Mouse (Mus musculus) G1E (cell line): ENCODE data around the gene Osbpl11. TPM values are rescaled to one million over a fixed set of nuclear protein-coding genes. Genes with fewer than 3 reads are reported as not detected.

ENCODE experiments used
- ATAC-seq: 2 replicates; pipeline ENCODE4 v1.8.0; 2016; ENCODE audit warnings: mild to moderate bottlenecking; ENCODE audit not compliant: insufficient number of reproducible peaks, poor library complexity, low FRiP score, severe bottlenecking; ENCODE audit errors: extremely low read depth
- DNase-seq: peaks from one replicate; pipeline ENCODE4 v3.0.0; 2012; ENCODE audit warnings: low spot score
- H3K27me3 ChIP-seq: 2 replicates; pipeline ENCODE4 v1.6.1; 2012; ENCODE audit warnings: mild to moderate bottlenecking, low read length, inconsistent platforms; ENCODE audit not compliant: insufficient read depth
- H3K36me3 ChIP-seq: replicated peaks from 2 replicates; pipeline ENCODE3; 2012; ENCODE audit warnings: mild to moderate bottlenecking, inconsistent platforms
- H3K4me1 ChIP-seq: 2 replicates; pipeline ENCODE4 v1.6.1; 2012; ENCODE audit warnings: low read depth, low read length, inconsistent platforms, mixed read lengths; ENCODE audit not compliant: insufficient read depth
- H3K4me3 ChIP-seq: 2 replicates; pipeline ENCODE4 v1.5.1; 2012; ENCODE audit warnings: low read depth, mild to moderate bottlenecking, inconsistent platforms, low read length, moderate library complexity, mixed read lengths
- H3K9me3 ChIP-seq: replicated peaks from 2 replicates; pipeline ENCODE4 v1.6.1; 2012; ENCODE audit warnings: inconsistent platforms
- CTCF ChIP-seq: IDR thresholded peaks from 2 replicates; pipeline ENCODE4 v1.5.1; 2012; ENCODE audit warnings: low read depth, low read length, inconsistent platforms, mixed read lengths
- GATA1 ChIP-seq: IDR thresholded peaks from 2 replicates; pipeline ENCODE4 v1.6.1; 2012; ENCODE audit warnings: borderline replicate concordance, low read length, inconsistent platforms, mixed read lengths
- GATA2 ChIP-seq: IDR thresholded peaks from 2 replicates; pipeline ENCODE4 v1.6.1; 2012; ENCODE audit warnings: low read depth, low read length, inconsistent platforms, borderline replicate concordance
- POLR2AphosphoS5 ChIP-seq: IDR thresholded peaks from 2 replicates; pipeline ENCODE4 v1.6.1; 2012; ENCODE audit warnings: low read depth, low read length, inconsistent platforms; ENCODE audit not compliant: insufficient replicate concordance
- TAL1 ChIP-seq: conservative IDR thresholded peaks from 2 replicates; pipeline ENCODE4 v1.6.1; 2012; ENCODE audit warnings: low read depth, low read length, inconsistent platforms, mixed read lengths
- polyA plus RNA-seq: library from polyadenylated mRNA; stranded (reverse); fragments of >175 nt; gene quantifications from 2 replicates; pipeline ENCODE4 v1.2.3, GENCODE M21; 2012
- total RNA-seq, 2 experiments: library from RNA; stranded (forward) in 1 of 2; stranded (reverse) in 1 of 2; fragments of 200-1000 nt in 1 of 2; fragments of >200 nt in 1 of 2; fragmentation: Nextera tagmentation in 1 of 2; gene quantifications; 2 replicates each; pipeline ENCODE4 v1.2.3; 2014 to 2017

Gene Osbpl11
- total and polyA plus RNA-seq, 3 experiments = 3.1 to 18.4 (median 11.7) TPM

- Histone ChIP-seq H3K36me3 (peaks cover 87% of the 10 kb centered on the region), H3K4me3 (no peak overlapping the region), H3K4me1 (peaks cover 7% of the 10 kb centered on the region; the same call in 1 of the 2 replicates), H3K9me3 (peaks cover 7% of the 10 kb centered on the region), H3K27me3 (no peaks in the 10 kb centered on the region)
- no peak for ATAC-seq
- no peak for DNase-seq
- no peak for TF ChIP-seq POLR2AphosphoS5
- no peak for TF ChIP-seq GATA2
- TF ChIP-seq GATA1 = no peak
- TF ChIP-seq CTCF = no peak
- TF ChIP-seq TAL1 = no peak
Observed at GRCm38 (mm10) chr16:33289981-33290380, 105.1 kb downstream of the Osbpl11 start.

GRCm38 (mm10) chr16:33292241-33292640, 107.4 kb downstream of the Osbpl11 start:
- TF ChIP-seq GATA2 = no peak
- TF ChIP-seq CTCF = no peak
- TF ChIP-seq TAL1 = no peak
- no peak for TF ChIP-seq POLR2AphosphoS5
- no peak for TF ChIP-seq GATA1
- no peak for ATAC-seq
- no peak overlapping the region for H3K4me3 ChIP-seq
- no peak for DNase-seq
- peaks cover 83% of the 10 kb centered on the region for H3K36me3 ChIP-seq
- H3K4me1 ChIP-seq = peaks cover 11% of the 10 kb centered on the region
- no peaks in the 10 kb centered on the region for H3K27me3 ChIP-seq
- peaks cover 7% of the 10 kb centered on the region for H3K9me3 ChIP-seq

Other genes starting within 250 kb of the Osbpl11 start
- gene Iqcg, start 128.9 kb upstream of the Osbpl11 start, total RNA-seq (2014; fragmentation: Nextera tagmentation) = 1.1 and 1.5 TPM in 2 replicates
- gene Iqcg, start 128.9 kb upstream of the Osbpl11 start, total RNA-seq (2017) = 0.98 and 1.5 TPM in 2 replicates
- 2.1 and 2.6 TPM in 2 replicates for gene Iqcg, start 128.9 kb upstream of the Osbpl11 start, polyA plus RNA-seq
- gene Rpl35a, start 128.6 kb upstream of the Osbpl11 start, total RNA-seq (2014; fragmentation: Nextera tagmentation) = 632 and 642 TPM in 2 replicates
- 1,492 and 1,659 TPM in 2 replicates for gene Rpl35a, start 128.6 kb upstream of the Osbpl11 start, total RNA-seq (2017)
- gene Rpl35a, start 128.6 kb upstream of the Osbpl11 start, polyA plus RNA-seq = 133 and 159 TPM in 2 replicates
- 1.8 and 3.4 TPM in 2 replicates for gene Lmln, start 122.5 kb upstream of the Osbpl11 start, total RNA-seq (2014; fragmentation: Nextera tagmentation)
- gene Lmln, start 122.5 kb upstream of the Osbpl11 start, total RNA-seq (2017) = 3.1 and 3.2 TPM in 2 replicates
- 0.21 and 0.57 TPM in 2 replicates for gene Lmln, start 122.5 kb upstream of the Osbpl11 start, polyA plus RNA-seq
- gene Snx4, start 66.4 kb downstream of the Osbpl11 start, total RNA-seq (2014; fragmentation: Nextera tagmentation) = 47.0 and 49.4 TPM in 2 replicates
- gene Snx4, start 66.4 kb downstream of the Osbpl11 start, total RNA-seq (2017) = 56.3 and 62.0 TPM in 2 replicates
- 20.1 and 33.2 TPM in 2 replicates for gene Snx4, start 66.4 kb downstream of the Osbpl11 start, polyA plus RNA-seq
- 97.3 and 97.8 TPM in 2 replicates for gene Zfp148, start 195.8 kb downstream of the Osbpl11 start, total RNA-seq (2014; fragmentation: Nextera tagmentation)
- gene Zfp148, start 195.8 kb downstream of the Osbpl11 start, total RNA-seq (2017) = 21.6 and 26.8 TPM in 2 replicates
- 5.5 and 5.7 TPM in 2 replicates for gene Zfp148, start 195.8 kb downstream of the Osbpl11 start, polyA plus RNA-seq